Mouse (Mus musculus): ENCODE results near the gene Gtf2f2. TPM values are rescaled to one million over a fixed set of nuclear protein-coding genes. Genes with fewer than 3 reads are reported as not detected.

Gene Gtf2f2
- total and polyA plus RNA-seq, 3 experiments = 57.6 to 71.2 TPM; not detected in 1

DNA sequence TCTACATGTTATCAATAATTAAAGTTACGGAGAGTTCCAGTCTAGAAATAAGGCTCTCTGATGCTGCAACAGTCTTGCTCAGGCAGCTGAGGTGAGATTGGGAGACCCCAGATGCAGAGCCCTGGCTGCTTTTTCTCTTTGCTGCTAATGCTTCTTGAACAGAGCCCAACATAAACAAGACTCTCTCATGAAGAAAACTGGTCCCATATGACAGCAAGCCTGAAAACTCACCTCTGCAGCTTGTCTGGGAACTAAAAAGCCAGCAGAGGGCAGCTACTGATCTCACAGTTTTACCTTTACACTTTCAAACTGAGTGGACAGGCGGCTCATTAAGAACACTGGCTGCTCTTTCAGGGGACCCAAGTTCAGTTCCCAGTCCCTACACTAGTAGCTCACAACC lies 108.7 kb downstream of the Gtf2f2 start:
- TF ChIP-seq CHD2 (IDR thresholded peaks at IDR 0.05; ENCODE audit: low read length) (no peak), CHD1 (IDR thresholded peaks at IDR 0.05; ENCODE audit: low read depth, low read length) (no peak), UBTF (IDR thresholded peaks at IDR 0.05; ENCODE audit: borderline replicate concordance, insufficient read depth, low read depth, low read length) (no peak), GABPA (IDR thresholded peaks at IDR 0.05; ENCODE audit: low read depth, low read length) (no peak), GATA1 (IDR thresholded peaks at IDR 0.05; ENCODE audit: low read depth, low read length) (no peak), USF1 (IDR thresholded peaks at IDR 0.05; ENCODE audit: low read depth, low read length) (no peak), TBP (IDR thresholded peaks at IDR 0.05; ENCODE audit: low read depth, low read length) (no peak), CTCF (IDR thresholded peaks at IDR 0.05 in 2 of 3, conservative IDR thresholded peaks at IDR 0.05 in 1 of 3; ENCODE audit: control insufficient read depth in 1 of 3, insufficient read depth in 1 of 3, low read depth in 2 of 3, low read length in 3 of 3, poor library complexity in 1 of 3, severe bottlenecking in 1 of 3) (no peak), USF2 (IDR thresholded peaks at IDR 0.05; ENCODE audit: borderline replicate concordance in 1 of 2, insufficient read depth in 1 of 2, low read depth in 1 of 2, low read length in 2 of 2) (no peak), EP300 (IDR thresholded peaks at IDR 0.05; ENCODE audit: low read depth in 1 of 2, low read length in 2 of 2) (no peak), TCF12 (IDR thresholded peaks at IDR 0.05; ENCODE audit: low read depth, low read length) (no peak), BHLHE40 (IDR thresholded peaks at IDR 0.05; ENCODE audit: borderline replicate concordance, low read depth, low read length) (no peak), ZNF384 (IDR thresholded peaks at IDR 0.05; ENCODE audit: low read depth, low read length) (no peak)

DNA sequence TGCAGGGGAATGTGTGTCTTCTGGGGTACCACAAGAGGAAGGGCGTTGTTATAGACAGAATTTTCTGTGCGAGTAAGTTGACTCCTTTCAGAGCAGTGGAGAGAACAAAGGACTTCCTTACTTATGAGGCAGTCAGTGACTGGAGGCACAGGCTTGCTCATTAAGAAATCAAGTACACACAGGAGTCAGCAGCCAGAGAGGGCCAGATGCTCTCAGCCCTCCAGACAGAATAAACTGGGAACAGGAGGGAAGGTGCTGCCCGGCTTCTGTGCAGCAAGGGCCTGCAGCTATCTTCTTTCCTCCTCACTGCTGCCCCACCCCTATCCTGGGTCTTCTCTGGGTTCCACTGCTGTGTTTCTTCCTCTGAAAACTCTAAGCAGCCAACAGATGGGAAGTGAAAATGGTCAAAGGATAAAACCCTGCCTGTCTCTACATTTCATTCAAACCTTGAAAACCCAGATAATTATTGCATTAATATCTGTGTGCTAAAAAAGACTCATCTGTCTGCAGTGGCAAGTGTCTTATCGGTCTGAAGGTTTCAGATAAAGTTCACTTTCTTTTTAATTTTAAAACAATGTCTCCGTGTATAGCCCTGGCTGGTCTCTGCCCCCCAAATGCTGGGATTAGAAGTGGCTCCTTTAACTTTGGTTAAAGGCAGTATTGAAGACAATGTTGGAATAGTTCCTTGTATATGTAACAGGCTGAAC lies 109.7 kb downstream of the Gtf2f2 start:
- H3K36me3 ChIP-seq (ENCODE audit: control insufficient read depth in 1 of 2, insufficient read depth in 2 of 2, low read length in 2 of 2) = peaks cover 17 to 20% of the 10 kb centered on the region in 2 experiments
- peak; percentile 37 for DNase-seq (ENCODE audit: low read depth, low spot score)
- H3K9me3 ChIP-seq (replicated peaks; ENCODE audit: insufficient read depth, low read length) = no peaks in the 10 kb centered on the region
- no peak overlapping the region; the same call in 1 of the 2 replicates for H3K9ac ChIP-seq (ENCODE audit: control insufficient read depth, low read depth, low read length, poor library complexity, severe bottlenecking)
- H3K79me2 ChIP-seq (ENCODE audit: control insufficient read depth, insufficient read depth, low read length, poor library complexity) = no peaks in the 10 kb centered on the region
- peak overlapping the region; percentile 25; the same call in 1 of the 2 replicates for H3K27ac ChIP-seq (ENCODE audit: control insufficient read depth, low read depth, low read length)
- no peak for TF ChIP-seq CHD1 (IDR thresholded peaks at IDR 0.05; ENCODE audit: low read depth, low read length)
- no peak for TF ChIP-seq RAD21 (IDR thresholded peaks at IDR 0.05; ENCODE audit: low read depth, low read length)
- peak; percentile 39; the same call in 1 of the 2 replicates for TF ChIP-seq SIN3A (IDR thresholded peaks at IDR 0.05; ENCODE audit: low read length)
- no peak for TF ChIP-seq POLR2AphosphoS5 (IDR thresholded peaks at IDR 0.05; ENCODE audit: borderline replicate concordance, low read depth, low read length)
- no peak for TF ChIP-seq USF1 (IDR thresholded peaks at IDR 0.05; ENCODE audit: low read depth, low read length)
- peak; percentile 77 for TF ChIP-seq GATA1 (IDR thresholded peaks at IDR 0.05; ENCODE audit: low read depth, low read length)
- TF ChIP-seq MXI1 (IDR thresholded peaks at IDR 0.05; ENCODE audit: low read depth, low read length) = peak; percentile 34; the same call in 1 of the 2 replicates
- no peak for TF ChIP-seq POLR2A (IDR thresholded peaks at IDR 0.05; ENCODE audit: control insufficient read depth in 1 of 2, insufficient read depth in 1 of 2, low read depth in 1 of 2, low read length in 2 of 2, poor library complexity in 1 of 2)
- no peak; the same call in 1 of the 2 replicates for TF ChIP-seq MEF2A (IDR thresholded peaks at IDR 0.05; ENCODE audit: extremely low read depth, insufficient replicate concordance, low read depth, low read length, poor library complexity, severe bottlenecking)
- 0 out of 2 replicates have a peak, but pooled peaks have one; percentile 20 for TF ChIP-seq MAZ (IDR thresholded peaks at IDR 0.05; ENCODE audit: low read depth, low read length)
- TF ChIP-seq MYB (IDR thresholded peaks at IDR 0.05; ENCODE audit: low read depth, low read length) = no peak
- 0 out of 2 replicates have a peak, but pooled peaks have one; percentile 39 for TF ChIP-seq RCOR1 (IDR thresholded peaks at IDR 0.05; ENCODE audit: low read depth, low read length)
- TF ChIP-seq TCF12 (IDR thresholded peaks at IDR 0.05; ENCODE audit: low read depth, low read length) = peak; percentile 58
- no peak for TF ChIP-seq ELF1 (IDR thresholded peaks at IDR 0.05; ENCODE audit: low read depth, low read length)
- TF ChIP-seq NELFE (IDR thresholded peaks at IDR 0.05; ENCODE audit: low read depth, low read length) = 0 out of 2 replicates have a peak, but pooled peaks have one; percentile 27
- peak; percentile 38 to 60; a peak in 3 of 4 replicates for TF ChIP-seq EP300 (IDR thresholded peaks at IDR 0.05; ENCODE audit: low read depth in 1 of 2, low read length in 2 of 2)
- no peak for TF ChIP-seq CTCF (IDR thresholded peaks at IDR 0.05 in 2 of 3, conservative IDR thresholded peaks at IDR 0.05 in 1 of 3; ENCODE audit: control insufficient read depth in 1 of 3, insufficient read depth in 1 of 3, low read depth in 2 of 3, low read length in 3 of 3, poor library complexity in 1 of 3, severe bottlenecking in 1 of 3)
- TF ChIP-seq USF2 (IDR thresholded peaks at IDR 0.05; ENCODE audit: borderline replicate concordance in 1 of 2, insufficient read depth in 1 of 2, low read depth in 1 of 2, low read length in 2 of 2) = no peak
- TF ChIP-seq GABPA (IDR thresholded peaks at IDR 0.05; ENCODE audit: low read depth, low read length) = no peak
- TF ChIP-seq ZKSCAN1 (IDR thresholded peaks at IDR 0.05; ENCODE audit: low read depth, low read length) = no peak
- no peak for TF ChIP-seq NRF1 (IDR thresholded peaks at IDR 0.05; ENCODE audit: insufficient read depth, low read depth, low read length, poor library complexity, severe bottlenecking)
- peak overlapping the region in 1 of 2 experiments; percentile 23; a peak in 1 of 4 replicates for H3K4me3 ChIP-seq (ENCODE audit: control insufficient read depth in 1 of 2, insufficient read depth in 1 of 2, low read depth in 2 of 2, low read length in 2 of 2)
- H3K27me3 ChIP-seq (ENCODE audit: control insufficient read depth in 1 of 2, insufficient read depth in 2 of 2, low read length in 2 of 2) = no peaks in the 10 kb centered on the region
- H3K4me1 ChIP-seq (ENCODE audit: control insufficient read depth in 1 of 2, insufficient read depth in 2 of 2, low read length in 2 of 2) = peaks cover 6 to 11% of the 10 kb centered on the region in 2 experiments; a peak in 3 of 4 replicates

More for the DNA sequence above, 108.7 kb downstream of the Gtf2f2 start:
- Histone ChIP-seq H3K4me3 (ENCODE audit: control insufficient read depth in 1 of 2, insufficient read depth in 1 of 2, low read depth in 2 of 2, low read length in 2 of 2) (no peak overlapping the region), H3K27ac (ENCODE audit: control insufficient read depth, low read depth, low read length) (no peak overlapping the region), H3K27me3 (ENCODE audit: control insufficient read depth in 1 of 2, insufficient read depth in 2 of 2, low read length in 2 of 2) (no peaks in the 10 kb centered on the region), H3K4me1 (ENCODE audit: control insufficient read depth in 1 of 2, insufficient read depth in 2 of 2, low read length in 2 of 2) (peaks cover 6 to 11% of the 10 kb centered on the region in 2 experiments; a peak in 3 of 4 replicates), H3K36me3 (ENCODE audit: control insufficient read depth in 1 of 2, insufficient read depth in 2 of 2, low read length in 2 of 2) (peaks cover 20% of the 10 kb centered on the region in 2 experiments), H3K9me3 (replicated peaks; ENCODE audit: insufficient read depth, low read length) (no peaks in the 10 kb centered on the region), H3K9ac (ENCODE audit: control insufficient read depth, low read depth, low read length, poor library complexity, severe bottlenecking) (no peak overlapping the region), H3K79me2 (ENCODE audit: control insufficient read depth, insufficient read depth, low read length, poor library complexity) (no peaks in the 10 kb centered on the region)
- no peak for DNase-seq (ENCODE audit: low read depth, low spot score)

Measured in MEL (cell line).